Mouse (Mus musculus) heart, embryonic 13.5 days (tissue): ENCODE measurements around the gene Bspry. TPM values are rescaled to one million over a fixed set of nuclear protein-coding genes. Genes with fewer than 3 reads are reported as not detected.

ENCODE experiments used
- ATAC-seq: fragments of 200-750 bp; cut with Nextera tagmentation; 2 replicates; pipeline ENCODE4 v1.8.0; 2017; ENCODE audit warnings: moderate TSS enrichment; ENCODE audit not compliant: insufficient number of reproducible peaks, low FRiP score, low TSS enrichment; ENCODE audit errors: extremely low read depth
- H3K27ac ChIP-seq: fragments of 300-500 bp; sonication (generic); replicated peaks from 2 replicates; pipeline ENCODE4 v1.5.1; 2015; ENCODE audit warnings: moderate library complexity, mild to moderate bottlenecking, inconsistent platforms
- H3K27me3 ChIP-seq: fragments of 300-500 bp; sonication (generic); replicated peaks from 2 replicates; pipeline ENCODE4 v1.6.1; 2015; ENCODE audit warnings: mild to moderate bottlenecking, inconsistent platforms
- H3K36me3 ChIP-seq: fragments of 300-500 bp; sonication (generic); 2 replicates; pipeline ENCODE4 v1.6.1; 2015; ENCODE audit warnings: mild to moderate bottlenecking, inconsistent platforms
- H3K4me1 ChIP-seq: fragments of 300-500 bp; sonication (generic); 2 replicates; pipeline ENCODE4 v1.6.1; 2015; ENCODE audit warnings: inconsistent platforms
- H3K4me2 ChIP-seq: fragments of 300-500 bp; sonication (generic); 2 replicates; pipeline ENCODE4 v1.6.1; 2015; ENCODE audit warnings: inconsistent platforms, mild to moderate bottlenecking, moderate library complexity
- H3K4me3 ChIP-seq: fragments of 300-500 bp; sonication (generic); 2 replicates; pipeline ENCODE4 v1.5.1; 2015; ENCODE audit warnings: moderate library complexity, mild to moderate bottlenecking, inconsistent platforms
- H3K9ac ChIP-seq: fragments of 300-500 bp; sonication (generic); 2 replicates; pipeline ENCODE4 v1.6.1; 2015; ENCODE audit warnings: inconsistent platforms, mild to moderate bottlenecking, moderate library complexity
- H3K9me3 ChIP-seq: fragments of 300-500 bp; sonication (generic); 2 replicates; pipeline ENCODE4 v1.6.1; 2016; ENCODE audit warnings: inconsistent platforms
- WGBS: fragments of 180-500 bp; shearing (Covaris S2); methylation state at CpG from one replicate; pipeline ENCODE4 v1.1.7; 2015; ENCODE audit warnings: mixed read lengths; 5-methylcytosine and 5-hydroxymethylcytosine counted together
- polyA plus RNA-seq: library from polyadenylated mRNA; unstranded; fragments of >200 nt; fragmentation: Nextera tagmentation; extraction: Ambion mirVana; gene quantifications from 2 replicates; pipeline ENCODE4 v1.2.1, GENCODE M21; 2015

Bspry gene
- polyA plus RNA-seq, 1 experiment from 2014 or later = 0.99 TPM

DNA sequence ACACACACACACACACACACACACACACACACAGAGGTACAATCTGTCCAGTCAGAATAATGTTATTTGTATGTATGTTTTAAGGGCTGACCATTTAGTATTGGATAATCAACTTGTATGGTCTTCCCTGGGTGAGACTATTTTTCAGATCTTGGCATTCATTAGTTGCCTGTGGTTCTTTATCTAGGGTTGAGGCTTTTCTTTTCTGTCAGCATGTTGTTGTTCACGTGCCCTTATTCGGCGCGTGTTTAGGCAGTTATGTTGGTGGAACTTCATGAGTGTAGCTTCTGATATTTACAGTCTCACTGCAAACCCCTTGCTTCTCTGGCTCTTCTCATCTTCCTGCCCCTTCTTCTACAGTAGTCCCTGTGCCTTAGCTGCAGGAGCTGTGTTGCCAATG lies 47.8 kb downstream of the Bspry start:
- Histone ChIP-seq H3K36me3 (peaks cover 14% of the 10 kb centered on the region), H3K27ac (no peak overlapping the region), H3K9ac (no peak overlapping the region), H3K4me2 (no peak overlapping the region), H3K4me3 (no peak overlapping the region), H3K4me1 (peaks cover 20% of the 10 kb centered on the region), H3K9me3 (no peaks in the 10 kb centered on the region), H3K27me3 (no peaks in the 10 kb centered on the region)
- 70% methylated on average over 4 of the region's 4 CpGs for WGBS
- no peak for ATAC-seq

- WGBS = 60% methylated on average over 6 of the region's 6 CpGs
- H3K36me3 ChIP-seq = no peaks in the 10 kb centered on the region
- no peak for ATAC-seq
- no peak overlapping the region for H3K4me3 ChIP-seq
- H3K4me1 ChIP-seq = peaks cover 8% of the 10 kb centered on the region
- H3K27ac ChIP-seq = no peak overlapping the region
- H3K9ac ChIP-seq = no peak overlapping the region
- no peaks in the 10 kb centered on the region; the same call in 1 of the 2 replicates for H3K9me3 ChIP-seq
- H3K4me2 ChIP-seq = no peak overlapping the region
- no peaks in the 10 kb centered on the region for H3K27me3 ChIP-seq
Observed at GRCm38 (mm10) chr4:62533729-62534128, 53.9 kb downstream of the Bspry start.

GRCm38 (mm10) chr4:62541802-62542201 lies 61.9 kb downstream of the Bspry start:
- WGBS = 73% methylated on average over 3 of the region's 3 CpGs
- Histone ChIP-seq H3K36me3 (no peaks in the 10 kb centered on the region), H3K4me2 (no peak overlapping the region), H3K9ac (no peak overlapping the region), H3K4me3 (no peak overlapping the region), H3K27ac (no peak overlapping the region), H3K9me3 (no peaks in the 10 kb centered on the region), H3K27me3 (0 out of 2 replicates have a peak, but pooled peaks cover 4% of the 10 kb centered on the region), H3K4me1 (no peaks in the 10 kb centered on the region)
- no peak for ATAC-seq

DNA sequence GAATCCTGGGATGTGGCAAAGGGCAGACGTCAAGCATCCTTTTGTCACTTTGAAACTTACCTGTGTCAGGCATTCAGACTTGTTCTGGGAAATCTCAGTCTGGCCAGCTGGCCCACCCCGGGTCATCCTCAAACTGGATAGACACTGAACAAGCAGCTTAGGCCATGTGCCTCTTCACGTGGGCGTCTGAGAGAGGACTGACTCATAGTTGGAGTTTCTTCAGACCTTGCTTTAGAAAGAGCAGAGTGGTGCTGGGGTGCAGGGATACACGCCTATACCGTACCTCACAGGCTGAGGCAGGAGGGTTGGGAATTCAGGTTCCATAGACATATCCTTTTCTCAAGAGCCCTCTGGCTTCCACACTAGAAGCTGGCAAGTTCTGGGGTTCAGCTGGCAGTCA lies 63.9 kb downstream of the Bspry start:
- no peak overlapping the region for H3K27ac ChIP-seq
- no peak overlapping the region for H3K4me2 ChIP-seq
- ATAC-seq = no peak
- WGBS = 88% methylated on average over 6 of the region's 6 CpGs
- no peaks in the 10 kb centered on the region for H3K36me3 ChIP-seq
- H3K4me3 ChIP-seq = no peak overlapping the region
- H3K9ac ChIP-seq = no peak overlapping the region
- H3K4me1 ChIP-seq = no peaks in the 10 kb centered on the region
- no peaks in the 10 kb centered on the region for H3K9me3 ChIP-seq
- H3K27me3 ChIP-seq = 0 out of 2 replicates have a peak, but pooled peaks cover 4% of the 10 kb centered on the region

- 0 out of 2 replicates have a peak, but pooled peaks cover 4% of the 10 kb centered on the region for H3K27me3 ChIP-seq
- no peak overlapping the region for H3K9ac ChIP-seq
- H3K4me3 ChIP-seq = no peak overlapping the region
- H3K36me3 ChIP-seq = no peaks in the 10 kb centered on the region
- H3K4me1 ChIP-seq = no peaks in the 10 kb centered on the region
- H3K27ac ChIP-seq = no peak overlapping the region
- H3K9me3 ChIP-seq = no peaks in the 10 kb centered on the region
- ATAC-seq = no peak
- H3K4me2 ChIP-seq = no peak overlapping the region
Observed at GRCm38 (mm10) chr4:62544801-62545200, 64.9 kb downstream of the Bspry start.

Other genes with a start within 250 kb of the Bspry start
- gene Zfp37, start 249.0 kb upstream of the Bspry start, polyA plus RNA-seq = 6.7 and 6.9 TPM in 2 replicates
- gene Slc31a2, start 217.5 kb upstream of the Bspry start, polyA plus RNA-seq = 19.7 and 20.3 TPM in 2 replicates
- gene Fkbp15, start 119.5 kb upstream of the Bspry start, polyA plus RNA-seq = 16.7 and 17.8 TPM in 2 replicates
- 41.2 and 42.4 TPM in 2 replicates for gene Slc31a1, start 119.3 kb upstream of the Bspry start, polyA plus RNA-seq
- 82.1 and 85.2 TPM in 2 replicates for gene Cdc26, start 71.4 kb upstream of the Bspry start, polyA plus RNA-seq
- 11.6 and 13.8 TPM in 2 replicates for gene Prpf4, start 71.3 kb upstream of the Bspry start, polyA plus RNA-seq
- not detected in 2 replicates for gene Rnf183, start 44.8 kb upstream of the Bspry start, polyA plus RNA-seq
- 3.3 and 3.6 TPM in 2 replicates for gene Wdr31, start 9.2 kb upstream of the Bspry start, polyA plus RNA-seq
- gene Hdhd3, start 23.4 kb downstream of the Bspry start, polyA plus RNA-seq = 7.7 and 9.9 TPM in 2 replicates
- 68.6 and 84.6 TPM in 2 replicates for gene Alad, start 39.9 kb downstream of the Bspry start, polyA plus RNA-seq
- gene Pole3, start 45.0 kb downstream of the Bspry start, polyA plus RNA-seq = 54.6 and 54.8 TPM in 2 replicates
- gene 4933430I17Rik, start 45.3 kb downstream of the Bspry start, polyA plus RNA-seq = 0.16 and 0.76 TPM in 2 replicates
- 62.2 and 64.8 TPM in 2 replicates for gene Rgs3, start 79.8 kb downstream of the Bspry start, polyA plus RNA-seq